Mouse (Mus musculus) bone marrow, adult 2 months (tissue): ENCODE data around the gene Anxa7.

Experiments used
- CTCF ChIP-seq: fragments of 200-500 bp; IDR thresholded peaks from 2 replicates; pipeline ENCODE4 v1.5.1; 2011; ENCODE audit warnings: low read length, control low read depth; ENCODE audit not compliant: control insufficient read depth, insufficient read depth
- POLR2A ChIP-seq: fragments of 200-500 bp; IDR thresholded peaks from 2 replicates; pipeline ENCODE4 v1.6.1; 2011; ENCODE audit warnings: low read depth, mild to moderate bottlenecking, control low read depth, low read length, borderline replicate concordance; ENCODE audit not compliant: control insufficient read depth

DNA sequence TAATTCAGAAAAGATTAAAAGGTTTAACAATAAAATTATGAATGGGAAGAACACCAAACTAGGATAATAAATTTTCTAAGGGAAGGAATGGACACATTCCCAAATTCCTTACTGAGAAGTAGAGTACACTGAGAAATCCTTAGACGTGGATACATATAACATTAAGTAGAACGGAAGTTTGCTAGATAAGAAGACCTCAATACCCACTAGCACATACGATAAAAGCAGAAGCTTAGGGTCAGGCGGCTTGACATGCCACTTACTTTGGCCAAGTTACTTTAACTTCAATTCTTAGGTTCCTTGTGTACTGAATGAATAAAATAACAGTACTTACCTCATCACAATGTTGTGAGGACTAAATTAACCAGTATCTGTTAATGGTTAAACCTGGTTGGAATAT lies 49.7 kb upstream of the Anxa7 start:
- TF ChIP-seq CTCF, result no peak
- no peak for TF ChIP-seq POLR2A
